Mouse (Mus musculus) bone marrow macrophage, adult 2 months (primary cell): ENCODE results near the gene Krt6a.

Experiments used
- CTCF ChIP-seq: IDR thresholded peaks from 2 replicates; pipeline ENCODE4 v1.5.1; 2012; ENCODE audit warnings: low read depth, mild to moderate bottlenecking, low read length, moderate library complexity
- POLR2A ChIP-seq: IDR thresholded peaks from 2 replicates; pipeline ENCODE4 v1.6.1; 2012; ENCODE audit warnings: mild to moderate bottlenecking, low read depth, low read length, borderline replicate concordance

DNA sequence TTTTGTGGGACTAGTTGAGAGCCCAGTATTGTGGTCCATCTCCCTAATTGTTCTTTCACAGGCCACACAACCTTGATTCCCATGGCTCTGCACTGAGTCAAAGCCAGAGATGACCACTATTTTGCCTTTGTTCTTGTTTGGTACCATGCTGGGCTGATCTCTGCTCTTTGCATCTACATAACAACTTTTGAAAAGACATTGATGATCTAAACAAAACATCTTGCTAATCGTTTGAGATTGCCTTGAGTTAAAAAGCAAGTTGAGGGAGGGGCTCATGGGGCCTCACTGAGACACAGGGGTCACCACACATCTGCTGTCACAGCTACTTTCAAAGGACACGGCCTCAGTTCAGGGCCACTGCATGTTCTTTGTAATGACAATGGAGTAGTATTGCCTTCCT is 8.3 kb upstream of the Krt6a start:
- TF ChIP-seq CTCF (no peak), POLR2A (no peak)
